Mouse (Mus musculus) erythroblast, adult 5-6 weeks (primary cell): ENCODE measurements around the gene Cxxc4. TPM values are rescaled to one million over a fixed set of nuclear protein-coding genes. Genes with fewer than 3 reads are reported as not detected.
"Not testable (repeated sequence)": the region's sequence is repeated elsewhere in the genome, so short reads cannot be mapped to it uniquely, and the experiment has no call there.

ENCODE experiments used
- ATAC-seq: replicated peaks from 2 replicates; pipeline ENCODE4 v1.8.0; 2016; ENCODE audit warnings: moderate number of reproducible peaks, mild to moderate bottlenecking, moderate TSS enrichment, inconsistent platforms; ENCODE audit not compliant: poor library complexity, low FRiP score, severe bottlenecking
- total RNA-seq, 2 experiments: library from RNA; stranded (forward) in 1 of 2; stranded (reverse) in 1 of 2; fragments of 150-400 nt in 1 of 2; fragments of 200-764, 138-1000 nt in 1 of 2; gene quantifications; 2 replicates each; pipeline versions ENCODE4 v1.2.3 to v1.2.4; 2015 to 2017; ENCODE audit warnings: low replicate concordance in 2 of 2

Cxxc4 gene
- total RNA-seq (2015; ENCODE audit: low replicate concordance): not detected in 2 replicates
- total RNA-seq (2017; ENCODE audit: low replicate concordance): not detected in 2 replicates

DNA sequence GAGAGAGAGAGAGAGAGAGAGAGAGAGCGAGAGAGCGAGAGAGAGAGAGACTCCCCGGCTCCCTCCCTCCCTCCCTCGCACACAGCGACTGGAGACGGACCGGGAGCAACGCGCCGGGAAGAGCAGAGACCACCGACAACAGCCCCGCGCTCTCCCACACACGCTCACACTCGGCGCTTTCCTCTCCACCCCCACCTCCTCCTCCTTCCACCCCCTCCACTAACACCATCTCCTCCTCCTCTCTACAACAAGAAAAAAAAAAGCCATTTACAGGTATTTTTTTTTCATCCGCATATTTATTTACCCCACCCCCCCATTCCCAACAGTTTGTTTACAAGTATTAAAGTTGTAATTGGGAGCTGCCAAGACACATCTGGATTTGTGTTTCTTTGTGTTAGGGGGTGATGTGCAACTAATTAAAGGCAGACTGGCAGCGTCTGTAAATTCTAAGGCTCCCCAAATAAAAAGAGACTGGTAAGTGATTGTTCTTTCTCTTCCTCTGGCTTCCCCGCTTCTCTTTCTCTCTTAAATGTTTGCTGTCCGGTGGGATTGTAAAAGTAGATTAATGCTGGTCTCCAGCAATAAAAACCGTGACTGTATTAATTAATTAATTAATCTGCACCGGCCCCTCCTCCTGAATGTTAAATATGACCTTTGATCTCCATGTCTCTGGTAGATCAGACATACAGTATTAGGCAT is at the start of gene Cxxc4:
Gene Cxxc4, plus strand, starts transcription at position 71 of the 699 bp plus-strand sequence.
- no peak for ATAC-seq

DNA sequence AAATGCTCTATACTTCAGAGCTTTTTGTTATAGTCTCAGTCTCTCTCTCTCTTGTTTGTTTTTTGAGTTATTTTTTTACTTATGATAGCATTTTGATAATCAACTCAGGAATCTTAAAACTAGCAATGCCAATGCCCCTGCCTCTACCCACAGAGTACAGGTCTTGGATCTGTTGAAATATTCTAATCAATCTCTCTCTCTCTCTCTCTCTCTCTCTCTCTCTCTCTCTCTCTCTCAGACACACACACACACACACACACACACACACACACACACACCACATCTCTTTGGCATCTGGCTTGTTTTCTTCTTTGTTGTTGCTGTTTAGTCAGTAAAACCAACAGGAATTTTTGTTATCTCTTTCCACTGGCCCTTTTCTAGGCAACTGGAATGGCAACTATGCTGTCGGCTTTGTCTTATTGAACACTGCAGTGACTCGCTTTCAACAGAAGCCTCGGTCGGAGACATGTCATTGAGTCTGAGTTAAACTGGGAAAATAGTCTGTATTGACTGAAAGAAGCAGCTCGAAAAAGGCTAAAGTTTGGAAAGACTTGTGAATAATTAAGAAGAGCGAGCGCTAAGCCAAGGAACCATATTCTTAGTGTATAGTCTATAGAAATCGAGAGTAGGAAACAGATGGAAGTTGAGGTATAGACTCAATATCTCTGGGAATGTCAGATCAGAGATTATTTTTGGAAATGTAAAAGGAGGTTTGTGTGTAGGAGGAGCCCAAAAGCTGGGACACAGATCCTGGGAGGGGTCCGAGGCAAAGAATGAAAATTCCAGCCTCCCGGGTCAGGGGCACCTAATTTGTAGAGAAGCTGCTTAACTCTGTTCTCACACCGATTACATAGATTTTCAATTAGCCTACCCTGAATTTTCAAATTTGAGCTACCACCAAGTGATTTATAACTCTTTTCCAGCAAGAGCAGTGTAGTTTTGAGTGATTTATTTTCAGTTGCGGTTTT is 47.0 kb upstream of the Cxxc4 start:
- ATAC-seq: no peak

DNA sequence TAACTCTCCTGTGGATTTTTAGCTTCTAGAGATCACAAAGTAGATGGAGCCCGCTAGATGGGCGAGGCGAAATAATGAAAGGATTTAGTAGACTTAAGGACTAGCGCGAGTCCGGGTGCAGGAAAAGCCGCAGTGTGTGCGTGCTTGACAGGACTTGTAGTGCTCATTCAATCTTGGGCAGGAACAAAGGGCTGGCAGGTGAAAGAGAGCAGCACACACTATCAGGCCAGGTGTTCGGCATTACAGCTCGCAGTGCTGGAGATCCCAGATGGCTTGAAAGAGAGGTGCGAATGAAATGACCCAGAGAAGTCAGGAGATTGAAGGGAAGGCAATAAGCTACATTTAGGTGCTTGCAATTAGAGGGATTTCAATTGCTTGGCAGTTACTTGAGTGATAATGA is 46.2 kb upstream of the Cxxc4 start:
- ATAC-seq: no peak

DNA sequence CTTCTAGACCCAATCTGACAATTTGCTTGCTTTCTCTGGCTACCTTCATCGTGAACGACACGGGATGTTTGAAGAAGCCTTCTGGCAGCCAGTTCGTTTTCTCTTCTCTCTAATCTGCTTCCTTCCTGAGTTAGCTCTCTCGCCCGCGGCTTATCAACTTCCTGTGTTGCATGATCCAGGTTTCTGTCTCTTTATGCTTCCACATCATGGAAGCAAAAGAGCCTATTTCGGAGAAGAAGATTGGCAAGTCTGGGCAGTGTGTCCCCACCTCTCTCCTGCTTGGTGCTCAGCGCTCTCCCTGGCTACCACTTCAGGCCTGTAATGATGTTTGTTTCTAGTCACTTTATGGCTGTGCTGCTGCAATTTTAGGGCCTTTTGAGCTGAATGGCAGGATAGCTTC is 36.4 kb upstream of the Cxxc4 start:
- ATAC-seq: no peak

DNA sequence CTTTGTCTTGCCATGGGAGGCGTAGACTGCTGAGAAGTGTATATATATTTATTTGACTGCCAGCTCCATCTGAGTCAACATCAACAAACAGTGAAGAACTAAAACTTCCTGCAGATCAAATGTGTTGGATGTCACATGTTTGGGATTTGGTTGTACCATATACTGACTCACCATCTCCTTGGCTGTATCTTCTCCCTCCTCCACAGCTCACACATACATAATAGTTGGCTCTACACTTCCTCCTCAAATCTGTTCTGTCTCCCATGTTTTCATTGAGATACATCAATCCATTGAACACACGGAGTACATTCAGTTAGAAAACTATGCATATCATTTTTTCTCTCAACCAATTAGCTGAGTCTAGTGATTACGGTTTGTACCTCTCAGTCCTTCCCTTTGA is 29.7 kb upstream of the Cxxc4 start:
- no peak for ATAC-seq

DNA sequence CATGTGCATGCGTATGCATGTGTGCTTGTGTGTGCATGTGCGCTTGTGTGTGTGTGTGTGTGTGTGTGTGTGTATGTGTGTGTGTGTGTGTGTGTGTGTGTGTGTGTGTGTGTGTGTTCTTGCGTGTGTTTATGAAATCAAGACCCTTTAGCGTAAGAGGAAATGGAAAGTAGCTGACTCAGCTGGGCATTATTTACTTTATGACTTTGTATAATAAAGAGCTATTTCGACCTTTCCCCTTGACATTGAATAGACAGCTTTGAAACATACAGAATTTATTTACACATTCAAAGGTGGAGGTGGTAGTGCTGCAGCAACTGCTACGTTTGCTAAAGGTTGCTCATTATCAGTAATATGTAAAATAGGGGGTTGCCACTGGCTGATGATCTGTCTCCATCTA is 25.3 kb upstream of the Cxxc4 start:
- ATAC-seq: no peak

DNA sequence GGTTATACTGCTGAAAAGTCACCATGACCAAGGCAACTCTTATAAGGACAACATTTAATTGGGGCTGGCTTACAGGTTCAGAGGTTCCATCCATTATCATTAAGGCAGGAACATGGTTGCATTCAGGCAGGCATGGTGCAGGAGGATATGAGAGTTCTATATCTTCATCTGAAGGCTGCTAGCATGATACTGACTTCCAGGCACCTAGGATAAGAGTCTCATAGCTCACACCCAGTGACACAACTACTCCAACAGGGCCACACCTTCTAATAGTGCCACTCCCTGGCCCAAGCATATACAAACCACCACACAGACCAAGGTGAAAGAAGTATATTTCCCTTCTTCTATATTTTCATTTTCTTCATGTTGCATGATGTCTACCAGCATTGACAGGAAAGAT is 16.4 kb upstream of the Cxxc4 start:
- ATAC-seq: not testable (repeated sequence)

DNA sequence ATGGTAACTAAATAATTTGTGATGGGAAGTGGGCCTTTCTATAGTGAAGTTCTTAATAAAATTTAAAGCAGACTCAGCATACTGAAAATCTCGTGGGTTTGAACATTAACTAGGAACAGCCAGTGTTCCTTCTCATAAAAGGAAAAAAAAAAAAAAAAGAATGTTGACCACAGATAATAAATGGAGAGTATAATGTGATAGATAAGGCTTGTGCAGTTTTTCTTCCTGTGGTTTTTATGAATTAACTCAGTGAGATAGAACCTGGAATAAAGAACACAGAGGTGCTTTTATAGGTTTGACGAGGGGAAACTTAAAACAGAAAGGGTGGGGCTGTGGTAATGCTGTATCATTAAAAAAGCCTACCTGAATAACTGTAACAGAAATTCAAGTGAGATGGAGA is 15.3 kb upstream of the Cxxc4 start:
- no peak for ATAC-seq

DNA sequence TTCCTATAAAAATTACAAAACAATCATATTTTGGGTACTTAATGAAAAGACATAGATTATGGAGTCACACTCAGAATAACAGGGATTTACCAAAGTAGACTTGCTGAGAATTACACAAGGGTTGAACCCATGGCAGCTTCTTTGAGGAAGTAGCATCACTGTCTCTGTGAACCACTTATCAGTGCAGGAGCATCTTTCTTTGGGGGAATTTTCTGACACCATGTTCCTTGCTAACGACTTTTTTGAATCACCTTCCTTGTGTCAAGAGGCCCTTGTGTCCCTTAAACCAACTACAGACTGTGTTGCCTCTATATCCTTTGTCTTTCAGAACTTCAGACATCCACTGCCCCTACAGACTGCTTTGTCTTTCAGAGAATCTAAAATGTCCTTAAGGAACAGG is 13.7 kb upstream of the Cxxc4 start:
- no peak for ATAC-seq

DNA sequence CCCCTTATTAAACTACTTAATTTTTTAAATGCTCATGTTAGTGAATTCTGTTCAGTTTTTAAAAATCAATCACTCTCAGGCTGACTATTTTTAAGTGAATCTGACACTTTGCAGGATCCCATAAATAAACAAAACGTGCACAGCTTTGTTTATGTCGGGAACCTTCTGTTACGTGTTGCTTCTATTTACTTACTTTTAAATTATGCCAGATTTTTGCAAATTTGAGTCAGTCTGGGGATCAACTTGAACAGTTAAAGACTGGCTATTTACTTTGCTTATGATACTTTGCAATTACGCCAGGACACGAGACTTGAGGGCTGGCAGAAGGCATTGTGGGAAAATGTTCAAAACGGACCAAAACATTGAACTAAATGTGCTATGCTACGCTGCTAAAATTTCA is 12.3 kb upstream of the Cxxc4 start:
- ATAC-seq: no peak

DNA sequence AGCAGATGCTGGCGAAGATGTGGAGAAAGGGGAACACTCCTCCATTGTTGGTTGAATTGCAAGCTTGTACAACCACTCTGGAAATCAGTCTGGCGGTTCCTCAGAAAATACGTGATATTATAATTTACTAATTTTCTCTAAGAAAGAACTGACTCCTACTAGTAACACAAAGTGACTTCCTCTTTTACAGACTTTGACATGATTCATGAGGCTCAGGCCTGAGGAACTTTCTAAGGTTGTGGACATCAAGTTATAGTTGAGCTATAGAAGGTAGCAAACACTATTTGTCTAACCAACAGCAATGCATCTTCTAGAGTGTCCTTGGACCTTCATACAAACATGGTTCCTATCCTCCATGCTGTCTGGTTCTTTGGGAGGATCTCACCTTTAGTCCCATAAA is 10.4 kb upstream of the Cxxc4 start:
- no peak for ATAC-seq

DNA sequence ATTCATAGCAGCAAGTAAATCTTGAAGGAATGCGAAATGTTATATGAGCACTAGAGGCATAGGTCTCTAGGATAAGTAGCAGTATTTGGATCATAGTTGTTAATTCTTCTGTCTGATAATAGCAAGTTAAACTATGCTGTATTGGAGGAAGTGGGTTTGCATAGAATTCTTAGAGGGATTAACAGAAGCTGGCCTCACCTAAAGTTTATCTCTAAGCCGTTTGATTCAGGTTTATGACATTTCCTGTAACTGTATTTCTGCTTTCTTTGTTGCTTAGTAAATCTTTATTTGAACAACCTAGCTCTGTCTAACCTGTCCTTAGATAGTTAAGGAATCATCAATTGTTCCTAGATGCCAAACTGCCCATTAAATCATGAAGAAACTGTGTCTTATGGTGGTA is 3.5 kb upstream of the Cxxc4 start:
- no peak for ATAC-seq

DNA sequence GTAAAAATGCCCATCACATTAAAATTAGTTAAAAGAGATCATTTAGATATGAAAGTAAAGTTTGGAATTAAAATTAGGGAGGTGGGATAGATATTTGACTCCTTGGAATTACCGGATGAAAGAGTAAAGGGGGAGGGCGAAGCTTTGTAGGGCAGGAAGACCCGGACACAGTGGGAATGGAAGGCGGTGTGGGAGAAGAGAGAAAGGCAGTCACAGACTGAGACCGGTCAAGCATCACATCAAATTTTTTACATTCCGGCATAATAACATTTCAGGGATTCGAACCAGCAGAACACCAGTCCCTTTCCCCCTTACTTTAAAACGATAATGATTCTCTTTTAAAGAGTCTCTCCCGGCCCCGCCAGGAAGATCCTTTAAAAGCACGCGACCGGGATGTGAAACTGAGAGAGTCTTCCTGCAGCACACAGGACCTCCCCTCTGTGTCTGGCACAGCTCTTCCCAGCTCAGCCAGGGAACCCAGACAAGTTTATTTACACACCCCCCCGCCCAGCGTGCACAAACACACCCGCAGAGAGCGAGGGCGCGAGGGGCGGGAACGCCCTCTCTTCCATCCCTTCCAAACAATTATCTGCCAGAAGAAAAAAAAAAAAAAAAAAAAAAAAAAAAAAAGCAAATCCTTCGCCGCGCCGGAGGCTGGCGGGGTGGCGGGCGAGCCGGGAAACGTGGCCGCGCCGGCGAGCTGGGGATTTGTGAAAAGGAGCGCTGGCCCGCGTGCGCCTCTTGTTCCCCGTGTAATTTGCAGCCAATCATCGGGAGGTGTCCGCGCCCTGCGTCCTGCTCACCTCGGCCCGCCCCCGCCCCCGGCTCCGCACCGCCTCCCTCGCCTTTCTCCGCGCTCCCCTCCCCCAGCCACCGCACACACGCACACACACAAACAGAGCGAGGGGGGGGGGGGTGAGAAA is 532 bp upstream of the Cxxc4 start:
- no peak for ATAC-seq

DNA sequence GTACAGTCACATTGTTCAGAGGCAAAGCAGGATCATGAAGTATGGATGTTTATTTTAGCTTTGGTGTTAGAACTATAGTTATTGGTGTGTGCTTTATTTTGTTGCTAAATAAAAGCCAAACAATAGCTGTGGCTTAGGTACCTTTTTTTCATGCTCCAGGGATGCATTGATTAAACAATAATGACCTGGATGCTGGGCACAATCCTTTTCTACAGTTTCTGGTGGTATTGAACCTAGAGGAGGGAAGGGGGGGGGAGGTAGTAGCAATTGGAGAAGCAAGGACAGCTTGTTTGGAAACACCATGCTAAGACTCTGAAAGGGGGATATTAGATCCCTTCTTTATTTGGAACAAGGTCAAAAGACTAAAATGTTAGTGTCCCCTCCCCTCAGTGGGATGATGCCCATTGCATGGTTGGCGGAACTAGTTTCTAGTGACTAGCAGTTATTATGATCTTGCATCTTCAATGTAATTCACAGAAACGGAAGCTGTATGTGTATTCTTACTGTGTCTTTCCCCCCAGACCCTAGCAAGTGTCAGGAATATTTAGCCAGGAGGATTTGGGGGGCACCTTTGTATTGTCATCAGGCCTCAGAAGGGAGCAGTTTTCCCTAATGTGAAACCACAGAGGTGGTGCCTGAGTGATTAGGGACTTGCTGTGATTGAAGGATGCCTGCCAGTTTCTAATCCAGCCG is 975 bp downstream of the Cxxc4 start:
- no peak for ATAC-seq

DNA sequence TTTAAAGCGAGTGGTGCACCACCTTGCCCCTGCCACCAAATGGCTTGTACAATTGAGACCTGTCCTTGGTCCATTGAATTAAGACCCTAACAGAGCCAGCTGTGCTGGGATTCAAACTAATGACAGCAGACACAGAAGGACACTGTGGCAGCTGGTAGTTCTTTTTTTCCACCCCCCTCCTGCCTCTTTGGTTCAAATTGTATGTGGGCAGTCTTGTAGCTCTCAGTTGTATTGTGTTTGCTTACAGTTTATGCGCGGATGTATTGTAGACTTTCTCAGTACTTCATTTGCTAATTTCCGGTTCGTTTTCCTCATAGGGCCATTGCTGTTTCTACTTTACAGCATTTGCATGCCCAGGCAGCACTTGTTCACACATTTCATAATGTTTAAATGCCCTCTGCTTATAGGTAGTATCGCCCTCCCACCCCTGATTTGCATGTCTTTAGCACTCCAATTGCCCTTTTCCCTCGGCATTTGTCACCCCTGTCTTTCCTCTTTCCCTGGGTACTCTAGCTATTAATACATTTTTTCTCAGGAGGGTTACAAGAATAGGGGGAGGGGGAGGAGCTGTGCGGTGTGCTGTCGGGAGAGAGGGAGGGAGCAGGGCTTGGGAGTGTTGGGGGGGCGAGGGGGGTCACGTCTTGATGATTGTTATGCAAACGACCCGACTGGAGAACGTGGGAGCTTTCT is 2.5 kb downstream of the Cxxc4 start:
- no peak for ATAC-seq

DNA sequence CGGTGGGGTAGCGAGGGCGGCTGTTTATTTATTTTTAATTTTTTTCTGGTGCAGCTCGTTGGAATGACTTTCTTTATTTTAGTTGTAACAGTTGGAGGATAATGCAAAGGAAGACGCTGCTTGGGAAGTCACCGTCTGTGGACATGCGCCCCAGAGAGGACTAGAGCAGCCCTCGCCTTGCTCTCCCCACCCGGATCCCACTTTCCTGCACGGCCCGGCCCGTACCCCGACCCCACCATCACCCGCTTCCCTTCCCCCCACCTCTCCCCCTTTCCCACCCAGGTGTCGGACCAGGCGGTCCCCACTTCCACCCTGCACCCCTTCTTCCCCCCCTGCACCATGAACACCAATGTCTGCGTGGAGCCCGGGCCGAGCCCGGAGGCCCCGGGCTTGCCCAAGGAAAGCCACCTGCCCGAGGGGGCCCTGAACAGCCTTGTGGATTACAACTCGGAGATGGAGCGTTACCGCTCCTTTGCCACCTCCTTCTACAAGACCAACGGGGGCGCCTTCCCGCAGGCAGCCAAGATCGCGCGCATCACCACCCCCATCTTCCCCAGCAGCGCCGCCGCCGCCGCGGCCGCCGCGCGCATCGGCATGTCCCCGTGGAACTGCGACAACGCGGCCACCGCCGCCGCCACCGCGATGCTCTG is 3.2 kb downstream of the Cxxc4 start:
- ATAC-seq: no peak

DNA sequence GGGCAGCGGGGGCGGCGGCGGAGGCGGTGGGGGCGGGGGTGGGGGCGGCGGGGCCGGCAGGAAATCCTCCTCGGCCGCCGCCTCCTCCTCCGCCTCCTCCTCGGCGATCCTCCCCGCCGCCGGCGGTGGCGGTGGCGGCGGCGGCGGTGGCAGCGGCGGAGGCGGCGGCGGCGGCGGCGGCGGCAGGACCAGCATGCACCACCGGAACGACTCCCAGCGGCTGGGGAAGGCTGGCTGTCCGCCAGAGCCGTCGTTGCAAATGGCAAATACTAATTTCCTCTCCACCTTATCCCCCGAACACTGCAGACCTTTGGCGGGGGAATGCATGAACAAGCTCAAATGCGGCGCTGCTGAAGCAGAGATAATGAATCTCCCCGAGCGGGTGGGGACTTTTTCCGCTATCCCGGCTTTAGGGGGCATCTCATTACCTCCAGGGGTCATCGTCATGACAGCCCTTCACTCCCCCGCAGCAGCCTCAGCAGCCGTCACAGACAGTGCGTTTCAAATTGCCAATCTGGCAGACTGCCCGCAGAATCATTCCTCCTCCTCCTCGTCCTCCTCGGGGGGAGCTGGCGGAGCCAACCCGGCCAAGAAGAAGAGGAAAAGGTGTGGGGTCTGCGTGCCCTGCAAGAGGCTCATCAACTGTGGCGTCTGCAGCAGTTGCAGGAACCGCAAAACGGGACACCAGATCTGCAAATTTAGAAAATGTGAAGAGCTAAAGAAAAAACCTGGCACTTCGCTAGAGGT is 3.9 kb downstream of the Cxxc4 start:
- no peak for ATAC-seq

DNA sequence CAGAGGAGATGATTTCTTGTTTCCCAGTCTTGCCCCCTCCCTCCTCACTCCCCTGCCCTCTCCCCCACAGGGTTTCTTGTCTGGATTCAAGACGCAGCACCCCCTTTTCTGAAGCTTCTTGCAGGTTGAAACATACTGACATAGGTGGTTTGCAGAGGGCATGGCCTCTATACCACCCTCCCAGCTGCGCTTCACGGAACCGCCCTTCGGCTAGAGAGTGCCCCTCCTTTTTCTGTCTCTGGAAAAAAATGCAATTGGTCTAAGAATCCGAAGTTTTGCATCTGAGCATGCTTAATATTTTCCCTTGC is 4.4 kb downstream of the Cxxc4 start:
- no peak for ATAC-seq
